Mouse (Mus musculus) liver, embryonic 14 days (tissue): Measurements from ENCODE around the gene Rabl2. TPM values are rescaled to one million over a fixed set of nuclear protein-coding genes. Genes with fewer than 3 reads are reported as not detected.

ENCODE experiments used
- polyA plus RNA-seq: library from polyadenylated mRNA; depleted of rRNA; stranded (reverse); fragments of >200 nt; gene quantifications from 2 replicates; pipeline ENCODE4 v1.2.3, GENCODE M21; 2012; rRNA removed

The Rabl2 gene
- 5.7 and 6.2 TPM in 2 replicates for polyA plus RNA-seq

DNA sequence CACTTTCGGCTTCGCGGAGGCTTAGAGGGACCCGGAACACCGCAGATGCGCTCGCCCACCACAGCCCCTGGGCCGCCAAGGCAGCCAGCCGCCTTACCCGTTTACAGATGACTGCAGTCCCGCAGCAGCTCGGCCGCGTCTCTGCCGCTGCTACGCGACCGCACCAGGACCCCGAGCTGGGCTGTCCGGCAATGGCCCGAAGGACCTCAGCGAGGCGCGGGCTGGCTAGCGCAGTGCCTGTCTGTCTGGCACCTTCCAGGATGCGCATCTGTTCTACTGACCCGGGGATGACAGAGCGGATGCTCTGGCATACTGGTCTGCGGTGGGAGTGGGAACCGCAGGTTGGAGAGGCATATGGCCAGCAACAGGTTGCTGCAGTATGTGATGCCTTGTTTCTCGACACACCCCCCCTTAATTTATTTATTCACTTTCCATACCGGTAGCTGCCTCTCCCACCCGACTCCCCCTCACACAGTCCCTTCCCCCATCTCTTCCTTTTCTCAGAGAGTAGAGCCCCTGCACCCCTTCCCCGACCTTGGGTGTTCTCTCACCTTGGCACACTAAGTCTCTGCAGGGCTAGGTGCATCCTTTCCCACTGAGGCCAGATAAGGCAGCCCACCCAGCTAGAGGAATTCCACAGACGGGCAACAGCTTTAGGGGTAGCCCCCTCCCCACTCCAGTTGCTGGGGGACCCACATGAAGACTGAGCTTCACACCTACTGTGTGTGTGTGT is at the start of gene Rabl2:
TSS of gene Rabl2 (minus strand) at position 201 of the 733 bp plus-strand sequence.

DNA sequence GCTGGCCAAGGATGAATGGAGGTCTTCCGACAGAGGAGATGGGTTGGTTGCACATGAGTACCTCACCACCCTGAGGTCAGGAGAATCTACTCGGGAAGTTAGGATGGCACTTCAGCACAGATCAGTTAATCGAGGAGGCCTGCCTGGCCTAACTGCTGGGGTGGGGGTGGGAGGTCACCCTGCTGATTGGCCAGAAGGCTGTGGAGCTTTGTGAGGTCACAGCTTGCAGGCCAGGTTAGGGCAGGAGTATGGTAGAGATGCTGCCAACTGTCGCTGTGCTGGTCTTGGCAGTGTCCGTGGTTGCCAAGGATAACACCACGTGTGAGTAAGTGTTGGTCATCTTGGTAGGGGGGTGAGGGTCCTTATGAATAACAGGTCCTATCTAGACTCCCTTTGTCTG is 23.6 kb downstream of the Rabl2 start, which contains the start of gene Acr:
TSS of gene Acr (plus strand) at position 213 of the 400 bp plus-strand sequence.

Other genes with a start within 250 kb of the Rabl2 start
- gene Lmf2, start 236.3 kb downstream of the Rabl2 start, polyA plus RNA-seq: 11.6 and 12.4 TPM in 2 replicates
- 65.4 and 75.6 TPM in 2 replicates for gene Ncaph2, start 236.2 kb downstream of the Rabl2 start, polyA plus RNA-seq
- 9.4 and 11.0 TPM in 2 replicates for gene Sco2, start 218.1 kb downstream of the Rabl2 start, polyA plus RNA-seq
- 0.68 and 0.70 TPM in 2 replicates for gene Tymp, start 214.9 kb downstream of the Rabl2 start, polyA plus RNA-seq
- gene Odf3b, start 212.6 kb downstream of the Rabl2 start, polyA plus RNA-seq: 0.75 and 0.85 TPM in 2 replicates
- gene Klhdc7b, start 207.0 kb downstream of the Rabl2 start, polyA plus RNA-seq: not detected in 2 replicates
- not detected in 2 replicates for gene Syce3, start 181.4 kb downstream of the Rabl2 start, polyA plus RNA-seq
- 1.6 and 2.0 TPM in 2 replicates for gene Cpt1b, start 166.1 kb downstream of the Rabl2 start, polyA plus RNA-seq
- 0.89 and 0.97 TPM in 2 replicates for gene C730034F03Rik, start 162.3 kb downstream of the Rabl2 start, polyA plus RNA-seq
- gene Gm44502, start 162.2 kb downstream of the Rabl2 start, polyA plus RNA-seq: 0.23 and 0.29 TPM in 2 replicates
- 17.1 and 19.3 TPM in 2 replicates for gene Chkb, start 162.0 kb downstream of the Rabl2 start, polyA plus RNA-seq
- 0.01 and 0.03 TPM in 2 replicates for gene Mapk8ip2, start 138.0 kb downstream of the Rabl2 start, polyA plus RNA-seq
- gene Arsa, start 114.5 kb downstream of the Rabl2 start, polyA plus RNA-seq: 3.1 and 3.4 TPM in 2 replicates
- gene Shank3, start 92.3 kb downstream of the Rabl2 start, polyA plus RNA-seq: 1.8 and 2.0 TPM in 2 replicates
- 0.05 and 0.09 TPM in 2 replicates for gene Acr, start 23.6 kb downstream of the Rabl2 start, polyA plus RNA-seq
- not detected in 2 replicates for gene Syt10, start 249.9 kb upstream of the Rabl2 start, polyA plus RNA-seq